Comparison of ENCODE assay signal across 11 mouse cellular contexts in the genomic region with DNA sequence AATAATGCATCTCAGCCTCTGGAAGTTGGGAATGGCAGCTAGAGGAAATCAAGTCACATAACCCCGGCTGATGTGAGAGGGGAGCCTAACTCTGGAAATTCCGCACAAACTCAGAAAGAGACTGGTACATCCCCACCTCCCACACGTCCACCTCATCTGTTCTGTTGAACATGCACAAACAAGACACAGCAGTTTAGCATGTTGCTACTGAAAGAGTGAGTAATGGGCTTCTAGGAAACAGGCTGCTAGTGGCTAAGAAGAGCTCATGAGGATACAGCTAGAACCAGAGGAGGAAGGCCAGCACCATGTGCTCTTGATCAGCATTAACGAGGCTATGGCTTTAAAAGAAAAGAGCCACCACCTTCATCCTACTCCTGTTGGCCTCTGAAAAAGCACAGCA. TPM values are rescaled to one million over a fixed set of nuclear protein-coding genes. Genes with fewer than 3 reads are reported as not detected.
A peak's percentile ranks its signal among the peaks of the same experiment; 100 is the strongest.
DNase-seq lines count a peak whose midpoint lies in the region; ATAC-seq and TF ChIP-seq lines count a peak whose summit lies in the region.
"Had no signal": no experiment of that assay in that cellular context is flagged by ENCODE, and none has a peak within 500 bp of the region (broad histone marks: within the 10 kb centered on the region; RNA-seq: fewer than 3 reads in every experiment).

No protein-coding gene starts in this region.

- H3K27me3 ChIP-seq in forebrain, embryonic 13.5 days, result no peaks in the 10 kb centered on the region
- no peaks in the 10 kb centered on the region for H3K27me3 ChIP-seq in forebrain, embryonic 14.5 days (replicated peaks; ENCODE audit: control insufficient read depth, insufficient read depth, low read length)
- no peaks in the 10 kb centered on the region for H3K27me3 ChIP-seq in liver, embryonic 11.5 days (replicated peaks; ENCODE audit: control insufficient read depth, insufficient read depth, low read length)
- H3K27me3 ChIP-seq in embryonic facial prominence, embryonic 14.5 days (replicated peaks; ENCODE audit: control insufficient read depth, insufficient read depth, low read length), result no peaks in the 10 kb centered on the region
- H3K27me3 ChIP-seq in liver, postnatal 0 days (ENCODE audit: insufficient read depth, low read length), result no peaks in the 10 kb centered on the region

- peaks cover 48% of the 10 kb centered on the region for H3K36me3 ChIP-seq in forebrain, embryonic 13.5 days (ENCODE audit: poor library complexity, severe bottlenecking)
- H3K36me3 ChIP-seq in forebrain, embryonic 14.5 days (ENCODE audit: control insufficient read depth, insufficient read depth, low read length), result peaks cover 39% of the 10 kb centered on the region
- H3K36me3 ChIP-seq in liver, embryonic 11.5 days (ENCODE audit: control insufficient read depth, insufficient read depth, low read length), result peaks cover 24% of the 10 kb centered on the region
- H3K36me3 ChIP-seq in embryonic facial prominence, embryonic 14.5 days (ENCODE audit: control insufficient read depth, insufficient read depth, low read length), result peaks cover 38% of the 10 kb centered on the region
- peaks cover 48% of the 10 kb centered on the region for H3K36me3 ChIP-seq in liver, postnatal 0 days (replicated peaks; ENCODE audit: insufficient read depth, low read length)

- ATAC-seq in forebrain, embryonic 13.5 days, result no peak
- ATAC-seq in forebrain, embryonic 14.5 days, result no peak
- ATAC-seq in liver, embryonic 11.5 days (replicated peaks; ENCODE audit: low FRiP score), result no peak
- ATAC-seq in embryonic facial prominence, embryonic 14.5 days (ENCODE audit: low read depth), result no peak
- ATAC-seq in liver, postnatal 0 days, result no peak

- H3K27ac ChIP-seq in forebrain, embryonic 13.5 days, result no peak overlapping the region; the same call in 1 of the 2 replicates
- H3K27ac ChIP-seq in forebrain, embryonic 14.5 days (ENCODE audit: low read depth, low read length), result no peak overlapping the region
- no peak overlapping the region for H3K27ac ChIP-seq in liver, embryonic 11.5 days (ENCODE audit: low read depth, low read length)
- H3K27ac ChIP-seq in embryonic facial prominence, embryonic 14.5 days (replicated peaks; ENCODE audit: low read depth, low read length), result 0 out of 2 replicates have a peak overlapping the region, but pooled peaks have one; percentile 40
- H3K27ac ChIP-seq in liver, postnatal 0 days (ENCODE audit: low read depth), result peak overlapping the region; percentile 98; the same call in 1 of the 2 replicates

- DNase-seq in forebrain, embryonic 14.5 days (ENCODE audit: low spot score), result no peak
- DNase-seq in liver, embryonic 11.5 days (ENCODE audit: low spot score), result no peak
- DNase-seq in liver, result no peak
- no peak for DNase-seq in embryonic facial prominence, embryonic 14.5 days (ENCODE audit: low spot score)
- no peak for DNase-seq in liver, postnatal 0 days
- DNase-seq in adrenal gland, adult (ENCODE audit: inconsistent age in 2 of 2, low spot score in 1 of 2), result no peak
- no peak for DNase-seq in urinary bladder, postnatal 14 days (ENCODE audit: low spot score)
- DNase-seq: cerebellum, postnatal 10 days; gastrocnemius, postnatal 36 days; thymus, postnatal 4 days had no signal

- TF ChIP-seq CTCF in liver, postnatal 0 days (IDR thresholded peaks at IDR 0.05; ENCODE audit: low read depth), result no peak

- no peak overlapping the region for H3K4me3 ChIP-seq in forebrain, embryonic 13.5 days
- H3K4me3 ChIP-seq in forebrain, embryonic 14.5 days (ENCODE audit: low read depth, low read length), result no peak overlapping the region
- H3K4me3 ChIP-seq in liver, embryonic 11.5 days (ENCODE audit: low read depth, low read length), result no peak overlapping the region
- no peak overlapping the region for H3K4me3 ChIP-seq in embryonic facial prominence, embryonic 14.5 days (ENCODE audit: low read depth, low read length)
- no peak overlapping the region for H3K4me3 ChIP-seq in liver, postnatal 0 days (ENCODE audit: low read depth, low read length)

- peak overlapping the region; percentile 45; the same call in 1 of the 2 replicates for H3K9ac ChIP-seq in forebrain, embryonic 13.5 days
- no peak overlapping the region for H3K9ac ChIP-seq in forebrain, embryonic 14.5 days (ENCODE audit: low read length)
- no peak overlapping the region for H3K9ac ChIP-seq in liver, embryonic 11.5 days (ENCODE audit: low read depth, low read length)
- H3K9ac ChIP-seq in embryonic facial prominence, embryonic 14.5 days (ENCODE audit: low read depth, low read length), result no peak overlapping the region
- peak overlapping the region; percentile 36; the same call in 1 of the 2 replicates for H3K9ac ChIP-seq in liver, postnatal 0 days (replicated peaks)

- 64% methylated on average over 4 of the region's 4 CpGs for WGBS in forebrain, embryonic 13.5 days
- 68% methylated on average over 4 of the region's 4 CpGs for WGBS in forebrain, embryonic 14.5 days
- 74% methylated on average over 4 of the region's 4 CpGs for WGBS in liver, embryonic 11.5 days
- 74% methylated on average over 4 of the region's 4 CpGs for WGBS in embryonic facial prominence, embryonic 14.5 days
- 81% methylated on average over 4 of the region's 4 CpGs for WGBS in liver, postnatal 0 days (ENCODE audit: insufficient replicate concordance)

- peaks cover 48% of the 10 kb centered on the region for H3K4me1 ChIP-seq in forebrain, embryonic 13.5 days
- H3K4me1 ChIP-seq in forebrain, embryonic 14.5 days (ENCODE audit: control insufficient read depth, insufficient read depth, low read length), result peaks cover 15% of the 10 kb centered on the region
- H3K4me1 ChIP-seq in liver, embryonic 11.5 days (replicated peaks; ENCODE audit: control insufficient read depth, insufficient read depth, low read length), result peaks cover 32% of the 10 kb centered on the region
- H3K4me1 ChIP-seq in embryonic facial prominence, embryonic 14.5 days (ENCODE audit: control insufficient read depth, insufficient read depth, low read length), result peaks cover 21% of the 10 kb centered on the region
- peaks cover 41% of the 10 kb centered on the region for H3K4me1 ChIP-seq in liver, postnatal 0 days (ENCODE audit: insufficient read depth)

- H3K4me2 ChIP-seq in forebrain, embryonic 13.5 days, result no peak overlapping the region
- no peak overlapping the region for H3K4me2 ChIP-seq in forebrain, embryonic 14.5 days (ENCODE audit: low read length)
- peak overlapping the region; percentile 90 for H3K4me2 ChIP-seq in liver, embryonic 11.5 days
- peak overlapping the region; percentile 18; the same call in 1 of the 2 replicates for H3K4me2 ChIP-seq in embryonic facial prominence, embryonic 14.5 days (ENCODE audit: low read depth, low read length)
- H3K4me2 ChIP-seq in liver, postnatal 0 days (ENCODE audit: low read depth, low read length), result peak overlapping the region; percentile 79

- no peaks in the 10 kb centered on the region for H3K9me3 ChIP-seq in forebrain, embryonic 13.5 days (replicated peaks)
- H3K9me3 ChIP-seq in forebrain, embryonic 14.5 days (replicated peaks; ENCODE audit: control insufficient read depth, low read length), result no peaks in the 10 kb centered on the region
- H3K9me3 ChIP-seq in liver, embryonic 11.5 days (ENCODE audit: control insufficient read depth, low read length), result no peaks in the 10 kb centered on the region
- H3K9me3 ChIP-seq in embryonic facial prominence, embryonic 14.5 days (ENCODE audit: control insufficient read depth, low read length), result no peaks in the 10 kb centered on the region
- no peaks in the 10 kb centered on the region for H3K9me3 ChIP-seq in liver, postnatal 0 days (ENCODE audit: low read length)

- no peak for TF ChIP-seq EP300 in liver, postnatal 0 days (IDR thresholded peaks at IDR 0.05; ENCODE audit: low read depth)

RNA-seq across cellular contexts. Expression of a gene that starts 3.3 kb away (rescaled TPM):
- 12.0 and 13.6 TPM in 2 replicates for polyA plus RNA-seq in forebrain, embryonic 13.5 days (2015; fragmentation: Nextera tagmentation; extraction: Ambion mirVana)
- polyA plus RNA-seq in forebrain, embryonic 14.5 days (2014; fragmentation: Nextera tagmentation; extraction: Ambion mirVana), result 9.0 and 9.2 TPM in 2 replicates
- polyA plus RNA-seq in liver, embryonic 11.5 days (2014; fragmentation: Nextera tagmentation; extraction: Ambion mirVana), result 45.2 and 45.9 TPM in 2 replicates
- 19.1 and 21.4 TPM in 2 replicates for polyA plus RNA-seq in embryonic facial prominence, embryonic 14.5 days (2014; fragmentation: Nextera tagmentation; extraction: Ambion mirVana)
- polyA plus RNA-seq in liver, postnatal 0 days (2015; fragmentation: Nextera tagmentation; extraction: Ambion mirVana), result 4.3 and 4.4 TPM in 2 replicates

RNA-seq across cellular contexts. Expression of a gene that starts 3.4 kb away (rescaled TPM):
- polyA plus RNA-seq in forebrain, embryonic 13.5 days (2015; fragmentation: Nextera tagmentation; extraction: Ambion mirVana), result 6.8 and 7.3 TPM in 2 replicates
- polyA plus RNA-seq in forebrain, embryonic 14.5 days (2014; fragmentation: Nextera tagmentation; extraction: Ambion mirVana), result 4.0 and 5.5 TPM in 2 replicates
- polyA plus RNA-seq in liver, embryonic 11.5 days (2014; fragmentation: Nextera tagmentation; extraction: Ambion mirVana), result 6.3 and 8.0 TPM in 2 replicates
- 10.8 and 11.7 TPM in 2 replicates for polyA plus RNA-seq in embryonic facial prominence, embryonic 14.5 days (2014; fragmentation: Nextera tagmentation; extraction: Ambion mirVana)
- 1.4 and 1.7 TPM in 2 replicates for polyA plus RNA-seq in liver, postnatal 0 days (2015; fragmentation: Nextera tagmentation; extraction: Ambion mirVana)

RNA-seq across cellular contexts. Expression of a gene that starts 12.7 kb away (rescaled TPM):
- polyA plus RNA-seq in forebrain, embryonic 13.5 days (2015; fragmentation: Nextera tagmentation; extraction: Ambion mirVana), result 12.6 and 15.7 TPM in 2 replicates
- polyA plus RNA-seq in forebrain, embryonic 14.5 days (2014; fragmentation: Nextera tagmentation; extraction: Ambion mirVana), result 23.5 and 27.6 TPM in 2 replicates
- 6.5 and 6.8 TPM in 2 replicates for polyA plus RNA-seq in liver, embryonic 11.5 days (2014; fragmentation: Nextera tagmentation; extraction: Ambion mirVana)
- polyA plus RNA-seq in embryonic facial prominence, embryonic 14.5 days (2014; fragmentation: Nextera tagmentation; extraction: Ambion mirVana), result 12.0 and 14.7 TPM in 2 replicates
- polyA plus RNA-seq in liver, postnatal 0 days (2015; fragmentation: Nextera tagmentation; extraction: Ambion mirVana), result 1.1 TPM in 2 replicates

RNA-seq across cellular contexts. Expression of a gene that starts 53.3 kb away (rescaled TPM):
- polyA plus RNA-seq in forebrain, embryonic 13.5 days (2015; fragmentation: Nextera tagmentation; extraction: Ambion mirVana), result 11.3 and 12.9 TPM in 2 replicates
- 14.2 and 15.8 TPM in 2 replicates for polyA plus RNA-seq in forebrain, embryonic 14.5 days (2014; fragmentation: Nextera tagmentation; extraction: Ambion mirVana)
- 3.2 and 3.5 TPM in 2 replicates for polyA plus RNA-seq in liver, embryonic 11.5 days (2014; fragmentation: Nextera tagmentation; extraction: Ambion mirVana)
- polyA plus RNA-seq in embryonic facial prominence, embryonic 14.5 days (2014; fragmentation: Nextera tagmentation; extraction: Ambion mirVana), result 7.1 and 7.6 TPM in 2 replicates
- 1.3 and 1.7 TPM in 2 replicates for polyA plus RNA-seq in liver, postnatal 0 days (2015; fragmentation: Nextera tagmentation; extraction: Ambion mirVana)

Comparison
In these comparisons a context has a peak if more than half of its experiments do, and no peak if none do; other contexts are left out.
1. H3K27ac ChIP-seq: peak in embryonic facial prominence, embryonic 14.5 days (single experiment) and liver, postnatal 0 days (single experiment); none in forebrain, embryonic 13.5 days (single experiment), forebrain, embryonic 14.5 days (single experiment) and liver, embryonic 11.5 days (single experiment).
2. H3K9ac ChIP-seq: peak in forebrain, embryonic 13.5 days (single experiment) and liver, postnatal 0 days (single experiment); none in forebrain, embryonic 14.5 days (single experiment), liver, embryonic 11.5 days (single experiment) and embryonic facial prominence, embryonic 14.5 days (single experiment).
3. H3K4me2 ChIP-seq: peak in liver, embryonic 11.5 days (single experiment), embryonic facial prominence, embryonic 14.5 days (single experiment) and liver, postnatal 0 days (single experiment); none in forebrain, embryonic 13.5 days (single experiment) and forebrain, embryonic 14.5 days (single experiment).